Mouse (Mus musculus): ENCODE measurements around the gene Dlg5.

Dlg5 gene

DNA sequence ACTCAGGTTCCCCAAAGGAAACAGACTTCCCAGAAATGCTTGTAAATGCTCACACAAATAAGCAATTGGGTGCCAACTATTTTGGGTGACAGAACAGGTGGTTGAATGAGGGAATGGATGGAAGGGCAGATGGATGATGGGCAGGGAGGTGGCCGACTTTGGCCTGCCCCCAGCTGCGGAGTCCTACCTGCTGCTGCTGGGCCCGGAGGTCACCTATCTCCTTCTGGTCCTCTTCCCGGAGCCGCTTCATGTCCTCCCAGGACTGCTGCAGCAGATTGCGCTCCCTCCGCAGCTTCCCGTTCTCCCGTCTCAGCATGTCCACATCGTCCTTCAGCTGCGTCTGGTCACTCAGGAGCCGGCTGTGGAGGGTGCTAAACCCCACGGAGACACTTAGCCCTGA, 55.6 kb downstream of the Dlg5 start:
- DNase-seq (ENCODE audit: low spot score in 2 of 2): no peak

DNA sequence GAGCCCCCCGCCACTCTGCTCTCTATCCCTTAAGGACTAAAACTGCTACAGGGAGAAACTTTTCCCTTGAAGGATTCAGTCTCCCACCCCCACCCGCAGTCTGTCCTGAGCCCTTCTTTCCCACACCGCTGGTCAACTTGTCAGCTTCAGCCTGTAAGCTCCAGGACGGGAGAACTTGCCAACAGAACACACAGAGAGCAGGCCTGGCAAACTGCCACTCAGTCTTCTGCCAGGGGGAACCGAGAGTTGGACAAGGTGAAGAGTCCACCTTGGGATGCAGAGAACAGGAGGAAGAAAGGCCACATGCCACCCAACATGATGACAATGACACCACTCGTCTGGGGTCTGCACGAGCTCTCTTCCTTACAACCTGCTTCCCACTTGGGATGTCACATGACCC, 56.1 kb downstream of the Dlg5 start:
- DNase-seq (ENCODE audit: low spot score in 2 of 2): no peak

DNA sequence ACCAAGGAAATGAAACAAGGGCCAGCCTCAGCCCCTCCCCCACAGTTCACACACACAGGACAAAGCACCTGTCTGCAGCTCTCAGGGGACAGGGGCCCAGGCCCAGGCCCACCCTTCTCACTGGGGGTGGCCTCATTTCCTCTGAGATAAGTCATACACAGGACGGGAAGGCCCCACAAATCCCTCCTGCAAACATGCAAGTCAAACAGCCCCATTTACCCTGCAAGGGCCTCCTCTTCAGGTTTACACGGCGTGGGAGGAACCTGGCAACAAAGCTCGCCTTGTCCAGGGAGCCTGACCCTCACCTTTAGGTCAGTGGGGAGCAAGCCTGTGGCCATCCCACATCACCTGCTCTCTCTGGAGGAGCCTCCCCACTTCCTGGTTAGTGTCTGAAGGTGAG, 60.2 kb downstream of the Dlg5 start:
- no peak for DNase-seq (ENCODE audit: low spot score in 2 of 2)

DNA sequence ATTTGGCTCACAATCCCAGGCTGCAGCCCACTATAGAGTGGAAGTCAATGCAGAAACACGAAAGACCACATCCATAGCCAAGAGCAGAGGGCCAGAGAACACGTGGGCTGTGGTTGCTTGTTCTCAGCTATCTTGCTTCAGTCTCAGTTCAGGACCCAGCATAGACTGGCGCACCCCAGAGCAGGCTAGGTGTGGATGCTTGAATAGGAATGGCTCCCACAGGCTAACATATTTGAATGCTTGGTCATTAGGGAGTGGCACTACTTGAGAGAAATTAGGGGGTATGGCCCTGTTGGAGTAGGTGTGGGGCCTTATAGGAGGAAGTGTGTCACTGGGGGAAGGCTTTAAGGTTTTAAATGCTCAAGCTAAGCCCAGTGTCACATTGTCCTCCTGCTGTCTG, 62.8 kb downstream of the Dlg5 start:
- no peak for DNase-seq (ENCODE audit: low spot score in 2 of 2)

DNA sequence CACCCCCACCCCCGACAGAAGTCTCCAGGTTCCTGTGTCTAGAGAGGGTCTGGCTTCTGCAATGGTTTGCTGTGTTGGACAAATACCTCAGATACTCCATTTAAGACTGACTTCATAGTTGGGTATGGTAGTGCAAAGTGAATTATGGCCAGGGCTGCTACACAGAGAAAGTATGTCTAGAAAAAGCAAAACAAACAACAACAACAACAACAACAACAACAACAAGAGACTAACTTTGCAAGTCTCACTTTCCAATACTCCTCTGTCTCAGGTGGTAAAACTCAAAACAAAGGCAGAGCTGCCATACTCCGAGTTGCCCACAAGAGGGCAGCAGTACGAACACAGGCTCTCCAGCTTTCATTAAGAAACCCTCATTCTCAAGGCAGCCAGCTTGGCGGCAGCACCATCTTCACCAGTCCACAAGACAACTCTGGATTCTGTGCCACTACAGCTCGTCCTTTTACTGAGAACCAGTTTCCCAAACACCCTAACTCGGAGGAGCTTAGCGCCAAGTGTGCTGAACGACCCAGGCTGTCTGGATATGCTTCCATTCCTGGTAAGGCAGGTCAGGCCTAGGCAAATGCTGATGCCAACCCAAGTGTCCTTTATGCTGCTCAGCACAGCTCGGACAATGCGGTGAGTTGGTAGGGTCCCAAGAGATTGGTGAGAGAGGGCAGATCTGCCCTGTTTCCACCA, 63.8 kb downstream of the Dlg5 start:
- peak; percentile 13 to 56 for DNase-seq (ENCODE audit: low spot score in 2 of 2)

DNA sequence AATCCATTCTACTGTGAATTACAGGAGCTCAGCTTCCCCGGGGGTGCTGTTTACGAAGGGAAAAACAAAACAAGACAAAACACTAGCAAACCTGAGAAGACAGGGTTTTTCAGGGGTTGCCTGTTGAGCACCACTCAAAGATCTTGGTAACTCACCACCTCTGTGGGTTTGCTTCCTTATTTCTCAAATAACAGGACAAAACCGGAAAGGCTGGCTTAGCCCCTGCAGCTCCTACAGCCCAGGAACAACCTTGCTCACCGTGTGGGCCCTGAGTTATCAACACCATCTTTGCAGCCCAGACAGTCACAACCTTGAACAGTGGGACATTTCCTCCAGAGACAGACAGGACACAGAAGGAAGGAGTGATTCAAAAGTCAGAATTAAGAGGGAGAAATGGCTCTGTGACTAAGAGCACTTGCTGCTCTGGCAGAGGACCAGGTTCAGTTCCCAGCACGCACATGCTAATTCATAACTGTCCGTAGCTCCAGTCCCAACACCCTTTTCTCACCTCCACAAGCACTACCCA, 66.2 kb downstream of the Dlg5 start:
- no peak for DNase-seq (ENCODE audit: low spot score in 2 of 2)

DNA sequence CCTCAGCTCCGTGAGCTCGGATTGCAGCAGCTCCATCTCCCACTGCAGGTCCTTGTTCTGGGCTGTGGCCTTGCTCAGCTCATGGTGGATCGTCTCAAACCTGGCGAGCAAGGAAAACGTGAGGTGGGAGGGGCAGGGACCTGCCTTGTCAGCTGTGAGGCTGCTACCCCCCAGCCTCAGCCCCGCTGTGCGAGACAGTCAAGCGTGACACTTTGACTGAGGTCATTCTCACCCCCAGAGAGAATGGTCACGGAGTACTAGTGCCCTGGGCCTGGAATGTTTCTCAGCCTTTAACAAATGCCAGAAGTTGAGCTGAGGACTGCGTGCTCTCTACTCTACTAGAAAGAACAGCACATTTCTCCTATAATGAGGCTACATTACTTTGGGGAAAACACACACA, 69.1 kb downstream of the Dlg5 start:
- DNase-seq (ENCODE audit: low spot score in 2 of 2): no peak

DNA sequence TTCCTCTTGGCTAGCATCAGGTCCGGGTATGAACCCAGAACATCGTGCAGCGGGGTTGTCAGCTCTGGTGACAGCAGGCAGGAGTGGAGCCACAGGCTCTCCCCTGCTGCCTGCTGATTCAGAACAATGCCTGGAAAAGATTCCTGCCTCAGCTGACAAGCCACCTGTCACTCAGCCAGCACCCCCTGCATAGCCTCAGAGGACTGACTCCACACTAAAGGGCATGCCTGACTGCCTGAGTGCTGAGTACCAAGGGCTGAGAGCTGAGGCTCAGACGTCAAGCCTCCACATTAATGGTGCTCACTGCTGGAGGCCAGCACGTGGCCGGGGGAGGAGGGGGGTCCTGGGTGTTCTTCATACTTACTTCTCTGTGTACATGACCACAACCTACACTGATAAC, 72.4 kb downstream of the Dlg5 start:
- DNase-seq (ENCODE audit: low spot score in 2 of 2): no peak

DNA sequence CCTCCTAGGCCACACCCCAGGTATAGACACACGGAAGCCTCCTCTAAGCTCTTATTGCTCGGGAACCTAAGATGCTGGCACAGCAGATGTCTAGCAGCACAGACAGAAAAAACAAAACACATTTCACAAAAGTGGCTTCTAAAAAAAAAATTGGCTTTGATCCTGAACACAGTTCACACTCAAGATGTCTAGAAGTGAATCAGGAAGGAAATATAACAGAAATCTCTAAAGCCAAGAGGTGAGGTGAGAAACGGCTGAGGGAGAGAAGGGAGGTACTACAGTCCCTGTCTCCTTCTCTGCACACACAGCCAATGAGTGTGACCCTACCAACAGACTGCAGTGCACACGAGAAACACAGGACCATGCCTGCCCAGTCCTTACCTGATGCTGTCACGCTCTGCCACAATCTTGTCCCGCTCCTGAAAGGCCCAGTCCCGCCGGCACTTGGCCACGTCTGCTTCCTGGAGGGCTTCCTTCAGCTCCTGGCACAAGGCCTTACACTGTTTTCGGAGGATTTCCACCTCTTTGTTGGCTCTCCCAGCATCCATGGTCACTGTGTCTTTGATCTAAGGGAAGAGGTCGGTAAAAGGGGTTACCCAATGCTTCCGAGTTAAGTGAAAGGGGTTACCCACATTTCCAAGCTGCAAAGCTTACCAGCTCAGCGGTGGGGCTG, 73.9 kb downstream of the Dlg5 start:
- peak; percentile 3 to 16 for DNase-seq (ENCODE audit: low spot score in 2 of 2)

DNA sequence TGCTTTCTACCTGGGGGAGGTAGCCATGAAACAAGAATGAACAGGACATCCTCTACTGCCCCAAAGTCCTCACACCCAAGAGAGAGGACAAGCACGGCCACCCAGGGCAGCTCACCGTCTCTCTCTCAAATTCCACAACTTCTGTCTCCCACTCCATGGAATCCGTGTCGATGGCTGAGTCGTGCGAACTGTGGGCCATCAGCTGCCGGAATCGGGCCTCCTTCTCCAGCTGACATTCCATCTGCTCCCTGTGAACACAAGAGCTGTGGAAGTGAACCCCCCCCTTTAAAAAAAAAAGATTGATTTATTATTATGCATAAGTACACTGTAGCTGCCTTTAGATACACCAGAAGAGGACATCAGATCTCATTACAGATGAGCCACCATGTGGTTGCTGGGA, 79.7 kb downstream of the Dlg5 start:
- DNase-seq (ENCODE audit: low spot score in 2 of 2): no peak

DNA sequence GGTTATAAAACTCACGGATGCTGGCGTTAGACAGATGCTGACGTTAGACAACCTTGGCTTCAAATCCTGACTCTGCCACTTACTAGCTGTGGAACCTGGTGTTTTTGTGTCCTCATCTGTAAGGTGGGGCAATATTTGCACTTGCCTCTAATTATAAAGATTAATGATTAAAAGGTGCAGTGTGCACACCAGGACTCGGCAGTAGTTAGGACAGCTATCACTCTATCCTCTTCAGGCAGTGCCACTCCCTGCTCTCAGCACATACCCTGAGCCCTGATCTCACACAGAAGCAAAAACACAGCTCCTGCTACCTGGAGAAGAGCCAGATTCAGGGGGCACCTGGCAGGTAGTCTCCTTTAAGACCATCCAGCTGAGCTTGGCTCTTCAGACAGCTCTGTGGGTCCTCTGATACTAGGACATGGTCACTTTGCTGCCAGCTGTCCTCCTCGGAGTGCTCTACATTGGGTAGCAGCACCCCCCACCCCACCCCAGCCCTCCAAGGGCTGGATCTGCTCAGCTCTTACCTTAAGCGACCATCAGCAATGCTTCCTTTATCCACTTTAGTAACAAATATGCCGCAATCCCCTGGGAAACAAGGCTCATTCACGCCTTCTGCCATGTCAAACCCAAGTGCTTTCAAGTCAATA, 80.9 kb downstream of the Dlg5 start:
- no peak for DNase-seq (ENCODE audit: low spot score in 2 of 2)

DNA sequence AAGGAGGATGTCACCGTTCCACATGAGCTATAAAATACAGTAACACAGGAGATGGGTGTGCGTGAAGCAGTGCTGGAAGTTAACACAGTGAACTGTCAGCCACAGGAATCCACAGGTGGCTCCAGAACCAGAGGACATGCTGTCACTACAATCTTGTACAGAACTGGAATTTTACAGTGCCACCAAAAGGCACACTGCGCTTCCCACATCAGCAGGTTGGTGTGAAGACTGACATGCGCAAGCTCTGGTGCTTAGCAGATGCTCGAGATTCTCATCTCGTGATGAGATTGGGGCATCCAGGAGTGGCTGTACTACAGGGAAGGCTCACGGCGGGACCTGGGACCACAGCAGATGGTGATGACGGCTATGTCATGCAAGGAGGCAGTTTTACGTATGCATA, 82.9 kb downstream of the Dlg5 start:
- no peak for DNase-seq (ENCODE audit: low spot score in 2 of 2)

DNA sequence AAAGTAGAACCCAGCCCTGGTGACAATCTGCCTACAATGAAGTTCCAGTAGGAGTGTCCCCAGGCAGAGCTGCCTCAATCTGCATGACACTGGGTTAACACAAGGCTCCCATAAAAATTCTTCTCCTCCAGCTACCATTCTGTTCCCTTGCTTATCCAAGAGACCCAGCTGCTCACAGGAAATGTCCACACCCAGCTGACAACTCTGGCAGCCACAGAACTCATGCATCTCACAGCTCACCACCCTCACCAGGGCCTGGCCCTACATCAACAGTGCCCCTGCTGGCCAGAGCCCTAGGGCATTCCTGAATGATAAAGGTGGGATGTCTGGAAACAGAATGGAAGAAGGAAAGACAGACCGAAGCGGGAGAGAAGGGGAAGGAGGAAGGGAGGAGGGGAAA, 96.8 kb downstream of the Dlg5 start:
- DNase-seq (ENCODE audit: low spot score in 2 of 2): no peak

DNA sequence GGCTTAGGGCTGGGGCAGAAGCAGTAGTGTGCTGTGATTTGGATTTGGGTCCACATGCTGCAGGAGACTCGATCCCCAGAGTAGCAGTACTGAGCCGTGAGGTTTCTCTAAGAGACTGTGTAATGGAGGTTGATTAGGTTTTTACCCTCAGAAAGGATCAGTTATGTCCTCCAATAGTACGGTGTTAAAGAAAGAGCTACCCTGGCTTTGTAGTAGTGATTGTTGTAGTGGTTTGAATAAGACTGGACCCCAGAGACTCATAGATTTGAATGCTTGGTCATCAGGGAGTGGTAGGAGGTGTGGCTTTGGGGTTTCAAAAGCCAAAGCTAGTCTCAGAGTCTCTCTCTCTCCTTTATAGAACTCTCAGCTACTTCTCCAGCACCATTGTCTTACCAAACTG, 100.9 kb downstream of the Dlg5 start:
- DNase-seq (ENCODE audit: low spot score in 2 of 2): no peak

DNA sequence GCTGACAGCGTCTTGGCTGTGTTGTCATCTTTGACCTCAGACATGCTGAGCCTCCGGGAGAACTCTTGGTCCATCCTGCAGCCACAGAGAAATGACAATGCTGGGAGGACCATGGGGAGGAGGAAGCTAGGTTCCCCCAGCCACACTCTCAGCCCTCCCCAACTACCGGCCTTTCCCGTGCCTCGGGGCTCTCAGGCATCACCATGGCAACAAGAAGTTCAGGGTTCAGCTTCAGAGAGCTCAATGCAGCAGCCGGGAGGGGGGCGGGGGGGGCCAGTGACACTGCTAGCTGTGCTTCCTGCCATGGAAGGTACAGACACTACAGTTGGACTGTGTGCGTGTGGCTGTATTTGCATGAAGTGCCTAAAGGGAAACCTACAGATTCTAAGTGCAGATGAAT, 101.3 kb downstream of the Dlg5 start:
- no peak for DNase-seq (ENCODE audit: low spot score in 2 of 2)

DNA sequence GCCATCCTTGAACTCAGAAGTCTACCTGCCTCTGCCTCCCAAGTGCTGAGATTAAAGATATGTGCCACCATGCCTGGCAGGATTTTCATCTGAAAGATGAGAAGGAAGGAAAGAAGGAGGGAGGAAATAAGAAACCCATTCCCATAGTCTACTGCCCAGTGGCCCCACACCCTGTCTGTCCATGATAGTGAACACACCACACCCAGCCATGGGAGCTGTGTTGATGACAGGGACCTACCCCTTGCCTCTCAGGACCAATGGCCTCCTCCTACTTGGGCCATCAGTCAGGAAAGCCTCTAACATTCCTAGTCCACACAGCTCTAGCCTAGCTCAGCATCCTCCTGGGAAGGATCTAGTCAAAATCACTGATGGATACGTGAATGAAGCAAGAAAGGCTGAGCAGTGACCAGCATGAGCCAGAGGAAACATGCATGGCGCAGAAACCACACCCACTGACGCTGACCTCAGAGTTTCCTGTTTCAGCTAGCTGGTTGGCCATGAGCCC, 102.7 kb downstream of the Dlg5 start:
- no peak for DNase-seq (ENCODE audit: low spot score in 2 of 2)

DNA sequence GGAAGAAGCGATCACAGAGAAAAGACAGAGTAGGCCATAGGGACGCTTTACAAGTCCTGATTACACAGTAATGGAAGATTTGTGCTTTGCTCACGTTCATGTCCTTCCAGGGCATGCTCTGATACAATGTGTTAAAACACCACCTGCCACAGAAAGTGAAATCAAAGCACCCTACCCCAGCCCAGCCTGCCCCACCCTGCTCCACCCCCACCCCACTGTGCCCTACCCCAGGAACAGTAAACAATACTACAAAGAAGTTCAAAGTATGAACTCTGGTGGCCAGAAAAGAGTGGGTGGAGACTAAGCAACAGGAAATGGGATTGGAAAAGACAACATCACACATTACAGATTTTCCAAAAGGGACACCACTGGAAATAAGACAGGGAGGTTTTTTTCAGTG, 104.0 kb downstream of the Dlg5 start:
- no peak for DNase-seq (ENCODE audit: low spot score in 2 of 2)

DNA sequence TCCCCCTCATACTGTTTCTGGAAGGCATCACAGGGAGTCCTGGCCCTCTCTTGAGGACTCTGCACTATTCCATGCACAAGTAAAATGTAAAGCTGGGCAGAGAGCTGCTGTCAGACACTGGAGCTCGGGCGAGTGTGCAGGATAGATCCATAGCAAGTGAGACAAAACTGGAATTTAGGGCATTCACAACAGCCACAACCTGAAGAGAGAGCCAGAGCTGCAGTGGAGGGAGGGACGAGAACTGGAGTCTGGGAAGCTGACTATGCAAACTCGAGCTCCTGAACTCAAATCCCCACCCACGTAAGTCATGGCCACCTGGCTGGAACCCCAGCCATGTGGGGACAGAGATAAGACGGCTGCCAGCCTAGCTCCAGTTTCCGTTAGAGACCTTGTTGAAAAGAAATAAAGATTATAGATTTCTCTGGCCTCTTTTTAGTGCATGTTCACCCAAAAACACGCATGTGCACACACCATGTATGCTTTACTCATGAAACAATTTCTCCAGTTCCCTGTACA, 105.4 kb downstream of the Dlg5 start:
- no peak for DNase-seq (ENCODE audit: low spot score in 2 of 2)

DNA sequence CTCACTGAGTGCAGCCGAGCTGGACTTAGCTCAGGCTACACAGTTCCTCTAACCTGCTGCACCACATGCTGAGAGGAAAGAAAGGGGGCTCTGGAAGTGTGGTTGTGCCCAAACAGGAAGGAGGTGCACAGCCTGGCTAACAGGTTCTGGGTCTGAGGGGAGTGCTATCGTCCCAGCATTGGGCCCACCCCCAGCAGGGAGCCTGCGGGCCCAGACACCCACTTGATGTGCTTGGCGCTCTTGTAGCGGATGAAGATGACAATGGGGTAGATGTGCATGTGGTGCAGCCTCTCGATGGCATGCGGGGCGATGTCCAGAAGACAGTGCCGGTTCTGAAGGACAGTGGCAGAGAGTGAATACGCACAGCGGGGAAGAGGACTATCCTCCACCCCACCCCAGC, 108.8 kb downstream of the Dlg5 start:
- DNase-seq (ENCODE audit: low spot score in 2 of 2): no peak

DNA sequence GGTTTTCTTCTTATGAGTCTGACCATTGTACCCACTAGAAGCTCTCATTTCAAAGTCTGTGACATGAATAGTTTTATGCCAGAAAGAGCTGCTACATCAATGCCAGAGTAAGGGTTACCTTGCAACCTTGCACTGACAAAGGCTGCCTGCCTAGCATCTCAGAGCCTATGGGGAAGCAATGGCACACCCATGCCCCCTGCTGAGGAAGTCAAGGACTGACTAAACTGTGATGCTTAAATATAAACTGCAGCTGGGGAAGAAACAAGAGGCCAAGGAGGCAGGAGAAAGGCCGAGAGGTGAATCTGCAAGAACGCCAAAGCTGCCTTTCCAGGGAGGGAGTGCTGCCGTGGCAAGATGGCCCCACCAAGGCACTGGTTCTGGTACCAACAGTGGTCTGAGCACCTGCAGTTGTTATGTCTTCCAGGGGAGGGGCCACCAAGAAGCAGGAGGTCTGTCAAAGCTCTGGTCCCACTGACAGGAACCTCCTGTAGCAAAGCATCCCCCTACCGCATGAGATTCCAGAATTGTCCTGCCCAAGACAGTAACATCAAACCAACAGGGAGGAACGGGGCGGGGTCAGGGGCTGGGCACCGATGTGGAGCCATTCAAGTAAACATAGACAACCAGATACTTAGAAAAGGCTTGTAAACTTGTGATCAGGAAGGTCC, 111.0 kb downstream of the Dlg5 start:
- no peak for DNase-seq (ENCODE audit: low spot score in 2 of 2)

DNA sequence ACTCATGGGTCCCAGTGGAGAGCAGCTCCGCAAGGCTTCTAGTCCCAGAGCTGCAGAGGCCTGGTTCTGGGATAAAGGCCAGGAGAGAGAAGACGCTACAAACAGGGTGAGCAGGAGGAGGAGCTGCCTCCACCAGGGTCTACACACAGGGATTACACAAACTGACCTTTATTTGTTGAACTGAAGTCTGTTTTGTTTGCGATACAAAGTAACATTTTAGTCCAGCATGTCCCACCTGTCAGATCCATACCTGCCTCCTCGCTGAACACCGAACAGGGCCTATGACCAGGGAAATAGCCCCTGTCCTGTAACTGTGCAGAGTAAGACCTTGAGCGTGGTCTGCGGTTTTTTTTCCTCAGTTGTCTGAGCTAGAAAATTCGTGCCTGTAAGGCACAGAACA, 111.9 kb downstream of the Dlg5 start:
- no peak for DNase-seq (ENCODE audit: low spot score in 2 of 2)

DNA sequence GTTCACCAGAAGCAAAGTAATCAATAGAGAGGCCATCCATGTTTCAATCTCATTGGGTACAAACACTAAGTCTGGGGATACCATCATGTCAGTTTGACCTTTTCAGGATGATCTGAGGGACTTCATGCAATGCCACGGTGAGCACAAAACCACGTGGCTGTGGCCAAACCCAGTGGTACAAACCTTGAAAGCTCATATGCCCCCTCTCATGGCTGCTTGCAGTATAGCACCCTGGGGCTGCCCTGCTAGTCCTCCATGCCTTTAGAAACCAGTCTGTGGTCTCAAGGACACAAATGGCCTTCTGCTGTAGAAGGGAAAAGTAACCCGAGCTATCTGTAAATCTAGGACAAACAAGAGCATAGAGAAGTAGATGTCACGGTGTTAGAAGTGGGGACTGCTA, 113.6 kb downstream of the Dlg5 start:
- DNase-seq (ENCODE audit: low spot score in 2 of 2): no peak

Measured in heart, adult 9 months (tissue).